Mouse (Mus musculus) midbrain, embryonic 11.5 days (tissue): ENCODE measurements around the gene Rpl7a. TPM values are rescaled to one million over a fixed set of nuclear protein-coding genes. Genes with fewer than 3 reads are reported as not detected.

Experiments used
- ATAC-seq: fragments of 200-750 bp; cut with Nextera tagmentation; 2 replicates; pipeline ENCODE4 v1.8.0; 2017; ENCODE audit warnings: moderate TSS enrichment, moderate library complexity; ENCODE audit not compliant: low FRiP score
- DNase-seq: peaks from one replicate; pipeline ENCODE4 v3.0.0; 2015; ENCODE audit warnings: low spot score; ENCODE audit errors: missing footprints
- H3K27ac ChIP-seq: fragments of 300-500 bp; sonication (generic); 2 replicates; pipeline ENCODE4 v1.5.1; 2014; ENCODE audit warnings: low read depth, low read length
- H3K27me3 ChIP-seq: fragments of 300-500 bp; sonication (generic); 2 replicates; pipeline ENCODE4 v1.6.1; 2014; ENCODE audit warnings: mild to moderate bottlenecking, low read length, moderate library complexity, mixed read lengths; ENCODE audit not compliant: control insufficient read depth, insufficient read depth
- H3K36me3 ChIP-seq: fragments of 300-500 bp; sonication (generic); 2 replicates; pipeline ENCODE4 v1.6.1; 2014; ENCODE audit warnings: mild to moderate bottlenecking, low read length, moderate library complexity, mixed read lengths; ENCODE audit not compliant: control insufficient read depth, insufficient read depth
- H3K4me1 ChIP-seq: fragments of 300-500 bp; sonication (generic); 2 replicates; pipeline ENCODE4 v1.6.1; 2014; ENCODE audit warnings: low read length; ENCODE audit not compliant: control insufficient read depth, insufficient read depth
- H3K4me2 ChIP-seq: fragments of 300-500 bp; sonication (generic); 2 replicates; pipeline ENCODE4 v1.6.1; 2014; ENCODE audit warnings: mild to moderate bottlenecking, moderate library complexity
- H3K4me3 ChIP-seq: fragments of 300-500 bp; sonication (generic); 2 replicates; pipeline ENCODE4 v1.5.1; 2014; ENCODE audit warnings: low read depth, low read length
- H3K9ac ChIP-seq: fragments of 300-500 bp; sonication (generic); 2 replicates; pipeline ENCODE4 v1.6.1; 2014; ENCODE audit warnings: low read length
- H3K9me3 ChIP-seq: fragments of 300-500 bp; sonication (generic); 2 replicates; pipeline ENCODE4 v1.6.1; 2016; ENCODE audit warnings: low read length; ENCODE audit not compliant: control insufficient read depth
- WGBS: fragments of 180-500 bp; shearing (Covaris S2); extraction: QIAGEN DNeasy Blood & Tissue Kit; methylation state at CpG from one replicate; pipeline ENCODE4 v1.1.7; 2014; 5-methylcytosine and 5-hydroxymethylcytosine counted together
- polyA plus RNA-seq: library from polyadenylated mRNA; unstranded; fragments of >200 nt; fragmentation: Nextera tagmentation; extraction: Ambion mirVana; gene quantifications from 2 replicates; pipeline ENCODE4 v1.2.1, GENCODE M21; 2014

Gene Rpl7a
- polyA plus RNA-seq, 1 experiment from 2014 or later: 654 TPM

DNA sequence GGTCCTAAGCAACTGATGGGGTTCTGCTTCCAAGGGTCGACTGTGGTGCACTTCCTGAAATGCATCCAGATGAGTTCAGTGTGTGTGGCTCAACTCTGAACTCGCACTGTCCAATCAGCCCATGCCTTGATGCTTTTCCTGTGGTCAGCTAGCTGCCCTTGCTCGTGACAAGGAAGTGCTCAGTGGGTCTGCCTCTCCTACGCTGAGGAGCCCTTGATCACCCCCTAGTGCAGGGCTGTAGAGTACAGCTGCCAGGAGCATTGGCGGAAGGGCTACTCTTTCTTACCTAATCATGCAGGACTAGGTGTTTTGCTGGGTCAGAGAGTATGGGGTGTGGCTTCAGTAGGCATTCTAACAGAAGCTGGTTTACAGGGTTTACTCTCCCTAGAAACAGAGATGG is 31.0 kb downstream of the Rpl7a start:
- DNase-seq (no peak), ATAC-seq (no peak)
- no peak overlapping the region for H3K4me3 ChIP-seq
- 46% methylated on average over 5 of the region's 5 CpGs for WGBS
- H3K36me3 ChIP-seq: no peaks in the 10 kb centered on the region
- H3K27me3 ChIP-seq: no peaks in the 10 kb centered on the region
- no peaks in the 10 kb centered on the region for H3K4me1 ChIP-seq
- H3K9ac ChIP-seq: no peak overlapping the region
- no peaks in the 10 kb centered on the region for H3K9me3 ChIP-seq
- H3K4me2 ChIP-seq: no peak overlapping the region
- no peak overlapping the region for H3K27ac ChIP-seq

DNA sequence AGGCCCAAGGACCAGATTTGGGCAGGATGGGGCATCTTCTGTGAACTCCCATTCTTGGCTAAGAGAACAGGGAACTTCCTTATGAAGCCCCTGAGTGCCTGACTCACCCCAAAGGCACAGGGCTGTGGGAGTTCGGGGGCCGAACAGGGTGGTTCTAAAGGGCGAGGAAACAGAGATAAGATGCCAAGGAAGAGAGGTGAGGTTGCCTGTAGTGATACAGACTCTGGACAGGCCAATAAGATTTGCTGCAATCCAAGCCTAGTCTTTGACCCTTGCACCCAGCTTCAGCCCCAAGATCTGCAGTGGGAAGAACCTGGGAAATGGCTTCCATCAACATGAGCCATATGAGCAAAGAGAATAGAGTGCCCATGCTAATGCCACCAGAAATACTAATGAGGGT is 32.7 kb downstream of the Rpl7a start:
- Histone ChIP-seq H3K4me1 (no peaks in the 10 kb centered on the region), H3K27me3 (no peaks in the 10 kb centered on the region), H3K9me3 (no peaks in the 10 kb centered on the region), H3K4me3 (no peak overlapping the region), H3K9ac (no peak overlapping the region), H3K27ac (no peak overlapping the region), H3K4me2 (no peak overlapping the region), H3K36me3 (no peaks in the 10 kb centered on the region)
- 80% methylated on average over 3 of the region's 3 CpGs for WGBS
- ATAC-seq: no peak
- no peak for DNase-seq

GRCm38 (mm10) chr2:26950411-26950810 is 39.8 kb downstream of the Rpl7a start:
- no peak overlapping the region for H3K4me3 ChIP-seq
- ATAC-seq (no peak), DNase-seq (no peak)
- H3K27ac ChIP-seq: no peak overlapping the region
- peaks cover 13% of the 10 kb centered on the region for H3K36me3 ChIP-seq
- H3K9ac ChIP-seq: no peak overlapping the region
- H3K4me1 ChIP-seq: no peaks in the 10 kb centered on the region
- no peaks in the 10 kb centered on the region for H3K27me3 ChIP-seq
- no peaks in the 10 kb centered on the region for H3K9me3 ChIP-seq
- WGBS: 92% methylated on average over 2 of the region's 2 CpGs
- H3K4me2 ChIP-seq: no peak overlapping the region

GRCm38 (mm10) chr2:26951346-26951905 is 40.9 kb downstream of the Rpl7a start:
- WGBS: 89% methylated on average over 8 of the region's 8 CpGs
- no peak overlapping the region for H3K27ac ChIP-seq
- no peaks in the 10 kb centered on the region for H3K27me3 ChIP-seq
- H3K4me1 ChIP-seq: no peaks in the 10 kb centered on the region
- no peak overlapping the region for H3K4me3 ChIP-seq
- no peak overlapping the region for H3K9ac ChIP-seq
- ATAC-seq (no peak), DNase-seq (no peak)
- H3K36me3 ChIP-seq: peaks cover 20% of the 10 kb centered on the region
- H3K4me2 ChIP-seq: no peak overlapping the region
- H3K9me3 ChIP-seq: no peaks in the 10 kb centered on the region

DNA sequence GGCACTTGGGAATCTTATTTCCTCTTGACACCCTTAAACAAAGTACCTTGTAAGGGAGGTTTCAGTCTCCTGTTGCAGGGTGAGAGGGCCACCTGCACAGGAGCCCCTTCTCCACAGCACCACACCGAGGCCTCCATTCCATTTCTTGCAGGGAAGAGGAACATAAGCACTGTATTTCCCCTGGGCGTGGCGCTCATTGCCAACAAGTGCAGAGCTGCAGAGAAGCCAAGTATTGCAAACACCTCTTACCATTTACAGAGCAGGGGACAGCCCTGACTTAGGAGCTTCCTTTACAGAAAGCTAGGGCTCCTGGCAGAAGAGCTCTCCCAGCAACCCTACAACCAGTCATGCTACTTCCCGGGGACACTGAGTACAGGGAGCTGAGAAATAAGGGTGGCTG is 41.6 kb downstream of the Rpl7a start:
- DNase-seq (no peak), ATAC-seq (no peak)
- 94% methylated on average over 4 of the region's 4 CpGs for WGBS
- Histone ChIP-seq H3K9ac (no peak overlapping the region), H3K4me2 (no peak overlapping the region), H3K4me3 (no peak overlapping the region), H3K4me1 (no peaks in the 10 kb centered on the region), H3K27me3 (no peaks in the 10 kb centered on the region), H3K9me3 (no peaks in the 10 kb centered on the region), H3K36me3 (peaks cover 25% of the 10 kb centered on the region), H3K27ac (no peak overlapping the region)

DNA sequence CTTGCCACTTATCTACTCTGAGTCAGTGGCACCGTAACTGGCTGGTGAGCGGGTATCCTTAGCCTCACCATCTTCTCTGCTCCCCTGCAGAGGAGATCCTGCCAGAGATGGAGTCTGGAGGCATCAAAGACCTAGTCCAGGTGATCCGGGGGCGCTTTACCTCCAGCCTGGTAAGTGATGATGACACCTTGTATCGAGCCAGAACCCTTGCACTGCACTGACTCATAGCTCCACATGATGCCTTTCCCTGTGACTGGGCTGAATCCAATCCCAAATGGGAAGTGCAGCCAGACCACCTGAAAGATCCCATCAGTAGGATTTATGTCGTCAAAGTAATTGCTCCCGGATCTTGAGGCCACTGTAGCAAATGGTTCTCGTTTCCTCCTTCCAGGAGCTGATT is 42.3 kb downstream of the Rpl7a start:
- Histone ChIP-seq H3K36me3 (peaks cover 31% of the 10 kb centered on the region), H3K4me2 (no peak overlapping the region), H3K27ac (no peak overlapping the region), H3K9me3 (no peaks in the 10 kb centered on the region), H3K27me3 (no peaks in the 10 kb centered on the region), H3K4me1 (no peaks in the 10 kb centered on the region), H3K9ac (no peak overlapping the region), H3K4me3 (no peak overlapping the region)
- DNase-seq (no peak), ATAC-seq (no peak)
- 94% methylated on average over 8 of the region's 8 CpGs for WGBS

DNA sequence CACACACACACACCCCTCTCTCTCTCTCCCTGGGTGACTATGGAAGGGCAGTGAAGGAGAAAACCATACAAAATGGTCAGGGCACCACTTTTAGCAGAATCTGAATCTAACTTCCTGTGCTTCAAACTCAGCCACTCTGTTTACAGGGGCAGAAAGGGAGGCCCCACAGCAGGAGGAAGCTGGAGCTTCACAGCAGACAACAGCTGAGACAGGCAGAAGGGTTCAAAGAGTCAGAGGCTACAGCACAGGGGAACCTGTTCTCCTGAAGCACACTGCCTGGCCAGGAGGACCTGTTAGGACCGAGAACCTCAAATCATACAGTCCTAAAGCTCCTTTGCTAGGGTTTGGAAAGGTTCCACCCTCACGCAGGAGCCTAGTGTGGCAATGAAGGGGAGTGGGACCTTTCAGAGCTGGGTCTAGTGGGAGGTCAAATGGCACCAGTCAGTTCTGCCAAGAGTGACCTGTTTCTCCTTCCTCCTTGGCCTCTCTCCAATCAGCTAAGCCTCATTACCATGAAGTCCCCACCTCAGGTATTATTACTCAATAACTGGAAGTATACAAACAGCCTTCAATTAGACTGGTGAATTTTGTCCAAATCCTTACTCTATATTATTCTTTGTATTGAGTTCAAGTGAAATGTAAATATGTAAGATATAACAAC is 44.3 kb downstream of the Rpl7a start:
- H3K36me3 ChIP-seq: peaks cover 35% of the 10 kb centered on the region
- no peak overlapping the region for H3K4me2 ChIP-seq
- no peaks in the 10 kb centered on the region for H3K4me1 ChIP-seq
- ATAC-seq (no peak), DNase-seq (no peak)
- no peaks in the 10 kb centered on the region for H3K9me3 ChIP-seq
- 95% methylated on average over 2 of the region's 2 CpGs for WGBS
- H3K4me3 ChIP-seq: no peak overlapping the region
- H3K27ac ChIP-seq: no peak overlapping the region
- H3K9ac ChIP-seq: no peak overlapping the region
- no peaks in the 10 kb centered on the region for H3K27me3 ChIP-seq

- H3K27ac ChIP-seq: no peak overlapping the region
- 91% methylated on average over 12 of the region's 12 CpGs for WGBS
- H3K4me2 ChIP-seq: no peak overlapping the region
- H3K9ac ChIP-seq: no peak overlapping the region
- H3K9me3 ChIP-seq: no peaks in the 10 kb centered on the region
- H3K36me3 ChIP-seq: peaks cover 37% of the 10 kb centered on the region
- no peak overlapping the region for H3K4me3 ChIP-seq
- ATAC-seq (no peak), DNase-seq (no peak)
- no peaks in the 10 kb centered on the region for H3K27me3 ChIP-seq
- H3K4me1 ChIP-seq: no peaks in the 10 kb centered on the region
Observed at GRCm38 (mm10) chr2:26956811-26957487, 46.4 kb downstream of the Rpl7a start.

DNA sequence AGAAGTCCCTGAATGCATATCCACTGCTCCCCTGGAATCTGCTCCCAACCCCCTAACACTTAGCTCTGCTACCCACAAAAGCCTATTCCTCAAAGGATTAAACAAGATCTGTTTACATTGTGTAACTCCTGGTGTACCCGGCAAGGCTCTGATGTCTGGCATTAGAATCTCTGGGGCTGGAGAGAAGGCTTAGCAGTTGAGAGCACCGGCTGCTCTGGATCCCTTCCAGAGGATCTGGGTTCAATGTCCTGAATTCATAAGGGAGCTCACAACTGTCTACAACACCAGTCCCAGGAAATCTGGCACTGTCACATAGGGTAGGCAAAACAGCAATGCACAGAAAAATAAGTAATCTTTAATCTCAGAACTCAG is 46.9 kb downstream of the Rpl7a start:
- no peak for ATAC-seq
- Histone ChIP-seq H3K4me1 (no peaks in the 10 kb centered on the region), H3K9ac (no peak overlapping the region), H3K4me2 (no peak overlapping the region), H3K4me3 (no peak overlapping the region), H3K9me3 (no peaks in the 10 kb centered on the region), H3K27ac (no peak overlapping the region), H3K27me3 (no peaks in the 10 kb centered on the region), H3K36me3 (peaks cover 39% of the 10 kb centered on the region)
- DNase-seq: no peak
- 88% methylated on average over 2 of the region's 2 CpGs for WGBS
